Mouse (Mus musculus) lung, postnatal 0 days (tissue): ENCODE measurements around the gene Plekhm3.

Experiments
- CTCF ChIP-seq: IDR thresholded peaks from 2 replicates; pipeline ENCODE4 v1.5.1; 2016; ENCODE audit warnings: antibody characterized with exemption, mild to moderate bottlenecking
- EP300 ChIP-seq: IDR thresholded peaks from 2 replicates; pipeline ENCODE4 v1.6.1; 2016; ENCODE audit warnings: antibody characterized with exemption, mild to moderate bottlenecking, control low read depth

- no peak for TF ChIP-seq CTCF
- no peak for TF ChIP-seq EP300
These were observed 162.5 kb downstream of the Plekhm3 start for GRCm38 (mm10) chr1:64794096-64794495.
